Mouse (Mus musculus) myocyte (in vitro differentiated cells): ENCODE measurements around the gene Pou2af1. TPM values are rescaled to one million over a fixed set of nuclear protein-coding genes. Genes with fewer than 3 reads are reported as not detected.

Experiments
- H3K27me3 ChIP-seq: one replicate; pipeline ENCODE4 v1.6.1; 2011; ENCODE audit not compliant: control insufficient read depth, insufficient read depth, insufficient read length
- H3K36me3 ChIP-seq: one replicate; pipeline ENCODE4 v1.6.1; 2011; ENCODE audit not compliant: control insufficient read depth, insufficient read depth
- H3K4me2 ChIP-seq: one replicate; pipeline ENCODE4 v1.6.1; 2011; ENCODE audit warnings: low read depth, control low read depth
- H3K4me3 ChIP-seq: one replicate; pipeline ENCODE4 v1.5.1; 2011; ENCODE audit warnings: mild to moderate bottlenecking, control low read depth, moderate library complexity
- H3K79me2 ChIP-seq: one replicate; pipeline ENCODE4 v1.6.1; 2011; ENCODE audit not compliant: control insufficient read depth, insufficient read depth
- H3ac ChIP-seq: one replicate; pipeline ENCODE4 v1.6.1; 2011; ENCODE audit not compliant: control insufficient read depth, insufficient read length
- CEBPB ChIP-seq: IDR thresholded peaks from 2 replicates; pipeline ENCODE4 v1.6.1; 2011; ENCODE audit warnings: mild to moderate bottlenecking, moderate library complexity; ENCODE audit not compliant: poor library complexity, insufficient read depth, severe bottlenecking
- E2F4 ChIP-seq: IDR thresholded peaks from one replicate; pipeline ENCODE4 v1.6.1; 2011; ENCODE audit warnings: mild to moderate bottlenecking, control low read depth, moderate library complexity; ENCODE audit not compliant: insufficient read depth
- MAX ChIP-seq: IDR thresholded peaks from one replicate; pipeline ENCODE4 v1.6.1; 2011; ENCODE audit warnings: low read depth, mild to moderate bottlenecking, control low read depth
- MYOD1 ChIP-seq, 3 experiments: IDR thresholded peaks; one replicate each; pipeline ENCODE4 v1.6.1; 2011; ENCODE audit warnings: control low read depth in 2 of 3, low read depth in 2 of 3, mild to moderate bottlenecking in 2 of 3, moderate library complexity in 1 of 3; ENCODE audit not compliant: insufficient read length in 2 of 3, control insufficient read depth in 1 of 3
- MYOG ChIP-seq, 3 experiments: IDR thresholded peaks; one replicate each; pipeline ENCODE4 v1.6.1; 2011; ENCODE audit warnings: control low read depth in 2 of 3, low read depth in 2 of 3, mild to moderate bottlenecking in 2 of 3; ENCODE audit not compliant: insufficient read length in 2 of 3, control insufficient read depth in 1 of 3, insufficient read depth in 1 of 3
- POLR2A ChIP-seq: IDR thresholded peaks from one replicate; pipeline ENCODE4 v1.6.1; 2011; ENCODE audit warnings: low read depth, mild to moderate bottlenecking, control low read depth, moderate library complexity; ENCODE audit not compliant: insufficient read length
- POLR2AphosphoS2 ChIP-seq: IDR thresholded peaks from one replicate; pipeline ENCODE4 v1.6.1; 2011; ENCODE audit warnings: low read depth, control low read depth; ENCODE audit not compliant: insufficient read length
- REST ChIP-seq: IDR thresholded peaks from one replicate; pipeline ENCODE4 v1.6.1; 2011; ENCODE audit warnings: mild to moderate bottlenecking, control low read depth, moderate library complexity; ENCODE audit not compliant: insufficient read depth, insufficient read length
- SRF ChIP-seq: IDR thresholded peaks from one replicate; pipeline ENCODE4 v1.6.1; 2011; ENCODE audit warnings: low read depth; ENCODE audit not compliant: control insufficient read depth, insufficient read length
- TCF12 ChIP-seq: IDR thresholded peaks from one replicate; pipeline ENCODE4 v1.6.1; 2011; ENCODE audit warnings: mild to moderate bottlenecking, control low read depth; ENCODE audit not compliant: poor library complexity, insufficient read depth, severe bottlenecking
- TCF3 ChIP-seq: IDR thresholded peaks from one replicate; pipeline ENCODE4 v1.6.1; 2011; ENCODE audit warnings: low read depth, control low read depth; ENCODE audit not compliant: insufficient read length
- USF1 ChIP-seq: IDR thresholded peaks from one replicate; pipeline ENCODE4 v1.6.1; 2011; ENCODE audit warnings: low read depth, mild to moderate bottlenecking, control low read depth, moderate library complexity
- polyA plus RNA-seq: library from polyadenylated mRNA; unstranded; fragments of >200 nt; fragmentation: generic; extraction: Trizol; gene quantifications from one replicate; pipeline ENCODE4 v1.2.1, GENCODE M21; 2012; ENCODE audit warnings: missing spikeins

Gene Pou2af1
- polyA plus RNA-seq, 1 experiment, result 1.4 TPM

DNA sequence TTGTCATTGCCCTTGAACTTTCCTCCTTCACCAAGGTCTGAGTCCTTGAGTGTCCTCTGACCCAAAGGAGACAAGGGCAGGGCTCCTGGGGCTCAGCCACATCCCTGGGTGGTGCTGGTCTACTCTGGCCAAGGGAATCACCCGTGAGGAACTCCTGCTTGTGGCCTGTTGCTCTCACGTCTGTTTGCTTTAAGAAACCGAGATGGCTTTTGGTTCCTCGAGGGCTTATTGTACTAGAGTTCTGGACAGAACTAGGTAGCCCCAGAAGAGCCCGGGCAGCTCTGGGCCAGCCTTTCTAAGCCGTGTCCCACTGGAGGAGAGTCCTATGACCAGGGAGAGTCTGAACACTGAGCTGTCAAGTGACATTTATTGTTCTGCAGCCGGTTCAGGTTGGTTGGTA lies 44.4 kb upstream of the Pou2af1 start:
- H3K36me3 ChIP-seq, result no peaks in the 10 kb centered on the region
- H3K4me2 ChIP-seq, result no peak overlapping the region
- no peak overlapping the region for H3K4me3 ChIP-seq
- TF ChIP-seq TCF3, result no peak
- TF ChIP-seq CEBPB, result 0 out of 2 replicates have a peak, but pooled peaks have one; percentile 1
- H3K79me2 ChIP-seq, result no peaks in the 10 kb centered on the region
- H3K27me3 ChIP-seq, result no peaks in the 10 kb centered on the region
- H3ac ChIP-seq, result no peak overlapping the region

DNA sequence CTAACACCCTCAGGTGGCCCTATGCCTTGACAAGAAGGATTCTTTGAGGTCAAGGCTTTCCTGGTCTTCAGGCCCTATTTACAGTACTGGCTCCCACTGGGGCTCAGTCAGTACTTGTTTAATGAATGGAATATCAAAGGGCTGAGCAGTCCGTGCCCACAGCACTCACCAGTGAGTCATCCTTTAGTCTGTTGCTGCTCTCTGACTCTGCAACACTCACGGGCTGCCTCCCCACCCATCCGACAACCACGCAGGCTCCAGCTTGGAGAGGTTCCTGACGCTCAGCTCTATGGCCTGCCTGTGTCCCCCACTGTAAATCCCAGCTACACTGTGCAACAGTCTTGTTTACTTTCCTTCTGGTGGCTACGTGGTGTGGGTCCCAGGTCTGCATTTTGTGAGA lies 43.2 kb upstream of the Pou2af1 start:
- H3K4me3 ChIP-seq, result no peak overlapping the region
- TF ChIP-seq POLR2AphosphoS2, result no peak
- 0 out of 2 replicates have a peak, but pooled peaks have one; percentile 16 for TF ChIP-seq CEBPB
- TF ChIP-seq MAX, result no peak
- TF ChIP-seq USF1, result no peak
- no peak for TF ChIP-seq MYOG (IDR thresholded peaks at IDR 0.05; ENCODE audit: control insufficient read depth in 1 of 3, insufficient read depth in 1 of 3, insufficient read length in 2 of 3, low read depth in 2 of 3)
- TF ChIP-seq MYOD1 (IDR thresholded peaks at IDR 0.05; ENCODE audit: control insufficient read depth in 1 of 3, insufficient read length in 2 of 3, low read depth in 2 of 3), result peak in 1 of 3 experiments; percentile 45
- TF ChIP-seq SRF, result no peak
- no peak for TF ChIP-seq REST
- no peak for TF ChIP-seq E2F4
- TF ChIP-seq TCF12, result no peak
- H3K79me2 ChIP-seq, result no peaks in the 10 kb centered on the region
- H3K36me3 ChIP-seq, result no peaks in the 10 kb centered on the region
- H3K4me2 ChIP-seq, result peak overlapping the region; percentile 65
- no peak overlapping the region for H3ac ChIP-seq
- H3K27me3 ChIP-seq, result no peaks in the 10 kb centered on the region

DNA sequence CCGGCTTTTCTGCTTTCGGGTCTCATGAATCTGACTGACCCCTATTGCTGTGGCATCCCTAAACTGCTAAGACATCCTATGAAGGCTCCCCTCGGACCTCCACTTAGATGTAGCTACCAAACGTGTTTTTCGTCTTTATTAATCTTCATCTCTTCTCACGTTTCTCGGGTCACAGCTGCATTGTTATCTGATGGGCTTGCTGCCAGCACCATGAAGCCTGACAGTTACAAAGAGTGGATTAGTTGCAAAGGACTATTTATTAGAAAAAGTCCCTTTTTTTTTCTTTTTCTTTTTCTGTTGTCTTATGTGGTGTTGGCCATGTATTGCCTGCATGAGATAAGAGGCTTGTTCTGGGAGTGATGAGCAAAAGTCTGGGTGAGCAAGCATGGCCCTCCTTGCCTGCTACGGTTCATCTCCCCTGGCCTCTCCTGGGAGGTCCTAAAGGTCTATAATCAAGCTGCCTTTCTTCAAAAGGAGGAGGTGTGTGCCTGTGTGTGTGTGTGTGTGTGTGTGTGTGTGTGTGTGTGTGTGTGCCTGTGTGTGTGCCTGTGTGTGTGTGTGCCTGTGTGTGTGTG lies 38.5 kb upstream of the Pou2af1 start:
- H3K27me3 ChIP-seq, result no peaks in the 10 kb centered on the region
- H3ac ChIP-seq, result no peak overlapping the region
- no peaks in the 10 kb centered on the region for H3K79me2 ChIP-seq
- no peaks in the 10 kb centered on the region for H3K36me3 ChIP-seq
- H3K4me2 ChIP-seq, result no peak overlapping the region
- TF ChIP-seq CEBPB (no peak), POLR2A (no peak), MYOD1 (IDR thresholded peaks at IDR 0.05; ENCODE audit: control insufficient read depth in 1 of 3, insufficient read length in 2 of 3, low read depth in 2 of 3) (no peak), USF1 (no peak), MAX (no peak), MYOG (IDR thresholded peaks at IDR 0.05; ENCODE audit: control insufficient read depth in 1 of 3, insufficient read depth in 1 of 3, insufficient read length in 2 of 3, low read depth in 2 of 3) (no peak), POLR2AphosphoS2 (no peak), SRF (no peak), REST (no peak), E2F4 (no peak), TCF12 (no peak), TCF3 (no peak)
- no peak overlapping the region for H3K4me3 ChIP-seq

DNA sequence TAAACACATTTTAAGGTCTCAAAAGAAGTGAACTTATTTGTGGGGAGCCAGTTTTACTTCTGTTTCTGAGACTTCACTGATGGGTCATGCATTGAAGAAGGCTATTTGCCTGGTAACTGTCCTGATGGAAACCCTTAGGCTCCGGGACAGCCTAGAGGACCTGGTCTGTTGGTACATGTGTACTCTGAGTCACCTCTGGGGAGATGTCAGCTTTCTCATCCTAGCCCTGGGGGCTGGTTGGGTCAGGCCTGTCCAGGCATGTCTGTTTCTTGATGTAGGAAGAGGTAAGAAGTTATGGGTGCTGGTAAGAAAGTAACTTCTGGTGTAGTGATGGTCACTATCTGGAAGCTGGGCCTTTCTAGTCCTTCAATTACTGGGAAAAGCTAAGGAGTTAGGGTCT lies 37.8 kb upstream of the Pou2af1 start:
- no peaks in the 10 kb centered on the region for H3K36me3 ChIP-seq
- H3K4me2 ChIP-seq, result no peak overlapping the region
- H3K4me3 ChIP-seq, result no peak overlapping the region
- H3K27me3 ChIP-seq, result no peaks in the 10 kb centered on the region
- H3K79me2 ChIP-seq, result no peaks in the 10 kb centered on the region
- no peak for TF ChIP-seq SRF
- TF ChIP-seq MYOG (IDR thresholded peaks at IDR 0.05; ENCODE audit: control insufficient read depth in 1 of 3, insufficient read depth in 1 of 3, insufficient read length in 2 of 3, low read depth in 2 of 3), result no peak
- no peak overlapping the region for H3ac ChIP-seq

DNA sequence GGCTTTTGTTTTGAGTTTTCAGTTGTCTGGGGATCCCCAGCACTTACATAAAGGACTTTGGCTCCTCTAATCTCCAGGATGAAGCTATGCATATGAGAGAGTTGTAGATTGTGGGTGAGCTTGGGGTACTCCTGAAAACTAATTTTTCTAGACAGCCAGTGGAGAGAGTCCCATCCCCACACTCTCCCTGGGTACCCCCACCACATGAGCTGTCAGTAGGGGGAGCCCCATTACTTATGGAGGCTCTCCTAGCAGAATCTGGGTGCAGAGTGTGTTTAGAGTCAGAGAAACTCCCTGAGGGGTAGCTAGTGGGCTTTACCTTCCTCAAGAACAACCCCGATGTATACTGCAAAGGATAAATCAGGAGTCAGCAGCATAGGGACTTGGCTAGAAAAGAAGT lies 35.2 kb upstream of the Pou2af1 start:
- no peak overlapping the region for H3K4me2 ChIP-seq
- no peak overlapping the region for H3ac ChIP-seq
- H3K36me3 ChIP-seq, result no peaks in the 10 kb centered on the region
- no peaks in the 10 kb centered on the region for H3K79me2 ChIP-seq
- H3K4me3 ChIP-seq, result no peak overlapping the region
- no peaks in the 10 kb centered on the region for H3K27me3 ChIP-seq
- no peak for TF ChIP-seq USF1
- TF ChIP-seq CEBPB, result no peak
- no peak for TF ChIP-seq MYOG (IDR thresholded peaks at IDR 0.05; ENCODE audit: control insufficient read depth in 1 of 3, insufficient read depth in 1 of 3, insufficient read length in 2 of 3, low read depth in 2 of 3)
- TF ChIP-seq MAX, result no peak
- no peak for TF ChIP-seq POLR2A
- no peak for TF ChIP-seq E2F4
- no peak for TF ChIP-seq REST
- TF ChIP-seq TCF12, result no peak
- TF ChIP-seq SRF, result no peak
- no peak for TF ChIP-seq POLR2AphosphoS2
